Mouse (Mus musculus) stomach, postnatal 0 days (tissue): ENCODE data around the gene Znhit2. TPM values are rescaled to one million over a fixed set of nuclear protein-coding genes. Genes with fewer than 3 reads are reported as not detected.

Source experiments
- ATAC-seq: fragments of 200-750 bp; cut with Nextera tagmentation; 2 replicates; pipeline ENCODE4 v1.8.0; 2017; ENCODE audit not compliant: low FRiP score, low TSS enrichment
- DNase-seq: peaks from one replicate; pipeline ENCODE4 v3.0.0-alpha.2; 2016; ENCODE audit warnings: low spot score
- H3K27ac ChIP-seq: fragments of 300-500 bp; sonication (generic); replicated peaks from 2 replicates; pipeline ENCODE4 v1.5.1; 2014; ENCODE audit warnings: mild to moderate bottlenecking, control low read depth
- H3K27me3 ChIP-seq: fragments of 300-500 bp; sonication (generic); 2 replicates; pipeline ENCODE4 v1.6.1; 2014; ENCODE audit warnings: low read length; ENCODE audit not compliant: control insufficient read depth, insufficient read depth
- H3K36me3 ChIP-seq: fragments of 300-500 bp; sonication (generic); 2 replicates; pipeline ENCODE4 v1.6.1; 2014; ENCODE audit warnings: low read length, mixed read lengths; ENCODE audit not compliant: control insufficient read depth, insufficient read depth
- H3K4me1 ChIP-seq: fragments of 300-500 bp; sonication (generic); replicated peaks from 2 replicates; pipeline ENCODE4 v1.6.1; 2014; ENCODE audit warnings: antibody characterized with exemption; ENCODE audit not compliant: control insufficient read depth, insufficient read depth
- H3K4me2 ChIP-seq: fragments of 300-500 bp; sonication (generic); replicated peaks from 2 replicates; pipeline ENCODE4 v1.6.1; 2014; ENCODE audit warnings: low read depth, mild to moderate bottlenecking, control low read depth, moderate library complexity
- H3K4me3 ChIP-seq: fragments of 300-500 bp; sonication (generic); 2 replicates; pipeline ENCODE4 v1.5.1; 2014; ENCODE audit warnings: low read depth, low read length, control low read depth
- H3K9ac ChIP-seq: fragments of 300-500 bp; sonication (generic); 2 replicates; pipeline ENCODE4 v1.6.1; 2014; ENCODE audit warnings: mild to moderate bottlenecking, low read length, control low read depth, mixed read lengths
- H3K9me3 ChIP-seq: fragments of 300-500 bp; sonication (generic); 2 replicates; pipeline ENCODE4 v1.6.1; 2016; ENCODE audit warnings: low read length; ENCODE audit not compliant: control insufficient read depth
- CTCF ChIP-seq: IDR thresholded peaks from 2 replicates; pipeline ENCODE4 v1.5.1; 2016; ENCODE audit warnings: antibody characterized with exemption, low read depth, mild to moderate bottlenecking, moderate library complexity
- EP300 ChIP-seq: optimal IDR thresholded peaks from 2 replicates; pipeline ENCODE3; 2016; ENCODE audit warnings: antibody characterized with exemption
- WGBS: fragments of 180-500 bp; shearing (Covaris S2); extraction: QIAGEN DNeasy Blood & Tissue Kit; methylation state at CpG from one replicate; pipeline ENCODE4 v1.1.7; 2014; 5-methylcytosine and 5-hydroxymethylcytosine counted together
- polyA plus RNA-seq: library from polyadenylated mRNA; unstranded; fragments of >200 nt; fragmentation: Nextera tagmentation; extraction: Ambion mirVana; gene quantifications from 2 replicates; pipeline ENCODE4 v1.2.1, GENCODE M21; 2015

Znhit2 gene
- 31.8 and 33.2 TPM in 2 replicates for polyA plus RNA-seq

- Histone ChIP-seq H3K27ac (peak within 1 kb of the TSS; percentile 96), H3K4me2 (peak within 1 kb of the TSS; percentile 96), H3K9ac (peak within 1 kb of the TSS; percentile 90), H3K9me3 (no peaks in the 10 kb centered on the region), H3K36me3 (no peaks in the 10 kb centered on the region), H3K4me3 (peak within 1 kb of the TSS; percentile 83), H3K27me3 (no peaks in the 10 kb centered on the region), H3K4me1 (peaks cover 5% of the 10 kb centered on the region)
- under 1% methylated on average over 58 of the region's 58 CpGs for WGBS
- ATAC-seq (peak; percentile 72), DNase-seq (peak; percentile 95)
- TF ChIP-seq CTCF (no peak; the same call in 1 of the 2 replicates), EP300 (peak; percentile 53)
Measured at GRCm38 (mm10) chr19:6061021-6061533, at the start of gene Znhit2. Gene Znhit2 (plus strand): TSS chr19:6061192.

GRCm38 (mm10) chr19:6013691-6014090 lies 47.3 kb upstream of the Znhit2 start:
- H3K4me1 ChIP-seq: no peaks in the 10 kb centered on the region
- H3K27me3 ChIP-seq: no peaks in the 10 kb centered on the region
- H3K27ac ChIP-seq: no peak overlapping the region
- ATAC-seq (no peak), DNase-seq (no peak)
- no peak overlapping the region for H3K9ac ChIP-seq
- TF ChIP-seq EP300 (no peak), CTCF (no peak)
- H3K36me3 ChIP-seq: no peaks in the 10 kb centered on the region; the same call in 1 of the 2 replicates
- peak overlapping the region; percentile 92 for H3K4me2 ChIP-seq
- WGBS: 76% methylated on average over 10 of the region's 10 CpGs
- H3K4me3 ChIP-seq: no peak overlapping the region
- no peaks in the 10 kb centered on the region for H3K9me3 ChIP-seq

- peak overlapping the region; percentile 77 for H3K27ac ChIP-seq
- H3K4me3 ChIP-seq: peak overlapping the region; percentile 63
- ATAC-seq (peak; percentile 76), DNase-seq (peak; percentile 79)
- TF ChIP-seq CTCF (no peak), EP300 (no peak)
- H3K27me3 ChIP-seq: no peaks in the 10 kb centered on the region
- H3K9ac ChIP-seq: peak overlapping the region; percentile 70
- no peaks in the 10 kb centered on the region; the same call in 1 of the 2 replicates for H3K36me3 ChIP-seq
- peak overlapping the region; percentile 92 for H3K4me2 ChIP-seq
- no peaks in the 10 kb centered on the region for H3K9me3 ChIP-seq
- H3K4me1 ChIP-seq: no peaks in the 10 kb centered on the region
- 2% methylated on average over 15 of the region's 18 CpGs for whole genome bisulfite sequencing
Measured at GRCm38 (mm10) chr19:6014991-6015510, 45.9 kb upstream of the Znhit2 start.

GRCm38 (mm10) chr19:6015511-6016315 lies 45.3 kb upstream of the Znhit2 start, which contains the start of gene Capn1:
Gene Capn1 (minus strand): TSS chr19:6015897.
- peak within 1 kb of the TSS; percentile 92 for H3K4me2 ChIP-seq
- H3K27me3 ChIP-seq: no peaks in the 10 kb centered on the region
- no peaks in the 10 kb centered on the region for H3K4me1 ChIP-seq
- H3K9ac ChIP-seq: peak within 1 kb of the TSS; percentile 70
- H3K36me3 ChIP-seq: no peaks in the 10 kb centered on the region
- H3K9me3 ChIP-seq: no peaks in the 10 kb centered on the region
- H3K4me3 ChIP-seq: peak within 1 kb of the TSS; percentile 63
- TF ChIP-seq EP300: no peak
- peak; percentile 48 for TF ChIP-seq CTCF
- DNase-seq (peak; percentile 73), ATAC-seq (peak; percentile 60)
- H3K27ac ChIP-seq: peak within 1 kb of the TSS; percentile 77
- WGBS: 3% methylated on average over 39 of the region's 40 CpGs

GRCm38 (mm10) chr19:6016532-6016931 lies 44.5 kb upstream of the Znhit2 start:
- TF ChIP-seq CTCF (peak; percentile 48), EP300 (no peak)
- DNase-seq (no peak), ATAC-seq (no peak)
- WGBS: 59% methylated on average over 7 of the region's 7 CpGs
- Histone ChIP-seq H3K9ac (no peak overlapping the region), H3K27ac (no peak overlapping the region), H3K4me2 (no peak overlapping the region), H3K27me3 (no peaks in the 10 kb centered on the region), H3K36me3 (no peaks in the 10 kb centered on the region), H3K4me3 (no peak overlapping the region), H3K9me3 (no peaks in the 10 kb centered on the region), H3K4me1 (no peaks in the 10 kb centered on the region)
